Mouse (Mus musculus): ENCODE measurements around the gene Abca4.

DNA sequence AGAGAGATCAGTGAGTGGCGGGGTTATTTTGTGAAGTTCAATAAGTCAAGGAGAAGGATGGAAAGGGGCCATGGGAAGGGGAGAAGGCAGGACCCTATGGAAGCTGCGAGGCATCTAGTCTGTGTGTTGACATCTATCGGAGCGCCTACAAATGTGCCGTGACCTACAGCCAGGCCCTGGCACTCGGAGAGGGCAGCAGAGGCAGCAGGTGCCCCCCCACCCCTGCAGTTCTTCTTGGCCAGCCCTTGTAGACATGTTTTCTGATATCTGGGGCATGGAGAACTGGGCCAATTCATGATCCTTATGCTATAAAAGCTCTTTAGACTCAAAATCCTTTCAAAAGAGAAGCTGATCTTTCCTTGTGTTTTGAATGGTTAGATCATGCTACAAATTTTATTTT is 163.5 kb downstream of the Abca4 start:
- TF ChIP-seq POLR2A (IDR thresholded peaks at IDR 0.05; ENCODE audit: low read depth, low read length) = no peak
- no peak for TF ChIP-seq CTCF (IDR thresholded peaks at IDR 0.05; ENCODE audit: extremely low read depth, insufficient read depth, insufficient read length, insufficient replicate concordance)

Measured in spleen, adult 2 months (tissue).